Mouse (Mus musculus) cerebellum, adult 2 months (tissue): ENCODE measurements around the gene Ddx54.

Source experiments
- CTCF ChIP-seq: fragments of 200-500 bp; IDR thresholded peaks from 2 replicates; pipeline ENCODE4 v1.5.1; 2011; ENCODE audit warnings: low read depth, mild to moderate bottlenecking, control low read depth, low read length, moderate library complexity, borderline replicate concordance; ENCODE audit not compliant: insufficient read depth
- POLR2A ChIP-seq: fragments of 200-500 bp; IDR thresholded peaks from 2 replicates; pipeline ENCODE4 v1.6.1; 2011; ENCODE audit warnings: low read length, control low read depth, borderline replicate concordance; ENCODE audit not compliant: insufficient read depth

DNA sequence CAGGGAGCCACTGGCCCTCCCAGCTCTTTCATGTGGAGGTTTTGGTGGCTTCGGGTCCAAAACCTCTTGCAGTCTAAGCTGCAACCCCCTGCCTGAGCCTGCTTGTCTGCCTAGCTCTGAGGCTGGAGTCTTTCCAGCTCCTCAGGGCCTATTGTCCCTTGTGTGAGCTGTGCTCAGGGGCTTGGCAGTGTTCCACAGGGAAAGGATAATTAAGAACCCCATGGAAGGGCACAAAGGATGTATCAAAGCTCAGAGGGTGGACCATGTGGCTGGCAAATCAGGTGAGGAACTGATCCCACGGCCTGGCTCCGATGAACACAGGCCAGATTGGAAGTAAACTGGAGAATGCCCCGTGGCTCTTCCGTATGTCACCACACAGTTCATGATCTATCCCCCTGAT lies 46.4 kb upstream of the Ddx54 start:
- TF ChIP-seq CTCF (no peak), POLR2A (no peak)
